Mouse (Mus musculus) frontal cortex, postnatal 14 days (tissue): ENCODE results near the gene Sh2b1.
"Not testable (repeated sequence)": the region's sequence is repeated elsewhere in the genome, so short reads cannot be mapped to it uniquely, and the experiment has no call there.

ENCODE experiments used
- DNase-seq, 2 experiments: peaks; one replicate each; pipeline ENCODE4 v3.0.0; 2022; ENCODE audit warnings: low spot score in 2 of 2

Sh2b1 gene

DNA sequence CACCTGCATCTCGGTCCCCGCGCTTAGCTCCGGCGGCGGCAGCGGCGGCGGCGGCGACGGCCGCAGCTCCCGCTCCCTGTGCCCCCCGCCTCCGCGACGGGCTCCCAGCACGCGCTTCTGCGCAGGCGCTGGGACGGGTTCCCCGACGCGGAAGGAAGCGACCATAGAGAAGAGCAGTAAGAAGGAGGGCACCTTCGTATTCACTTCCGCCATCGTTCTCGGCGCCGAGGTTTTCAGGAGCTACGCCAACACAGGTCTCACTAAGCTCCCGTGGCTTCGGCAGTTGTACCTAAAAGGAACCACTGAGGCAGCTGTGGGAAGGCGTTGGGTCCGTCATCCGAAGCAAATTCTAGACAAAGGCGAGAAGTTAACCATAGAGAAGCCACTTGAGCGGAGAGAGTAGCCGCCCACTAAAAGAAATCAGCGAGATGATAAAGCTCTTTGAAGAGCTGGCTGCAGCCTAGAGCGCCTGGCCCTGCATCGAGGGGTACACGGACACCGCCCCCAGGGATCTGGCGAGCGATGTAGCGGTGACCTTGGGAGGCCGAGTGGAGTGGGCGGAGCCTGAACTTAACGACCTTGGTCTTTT lies at the start of gene Sh2b1:
TSS of gene Sh2b1 (minus strand) at position 432 of the 589 bp plus-strand sequence.
- peak; percentile 78 to 86 for DNase-seq

DNA sequence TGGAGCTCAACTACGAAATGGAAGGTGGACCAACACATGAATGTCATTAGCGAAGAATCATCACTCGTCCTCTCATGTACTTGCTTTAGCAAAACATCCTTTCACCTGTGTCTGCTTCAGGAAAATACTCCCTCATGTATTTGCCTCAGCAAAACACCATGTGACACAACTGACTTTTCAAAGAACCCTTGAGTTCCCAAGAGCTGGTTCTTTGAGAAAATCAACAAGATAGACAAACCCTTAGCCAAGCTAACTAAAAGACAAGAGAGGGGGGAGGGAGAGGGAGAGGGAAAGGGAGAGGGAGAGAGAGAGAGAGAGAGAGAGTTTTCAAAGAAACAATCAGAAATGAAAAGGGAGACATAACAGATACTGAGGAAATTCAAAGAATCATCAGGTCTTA lies 48.1 kb upstream of the Sh2b1 start:
- DNase-seq = no peak

DNA sequence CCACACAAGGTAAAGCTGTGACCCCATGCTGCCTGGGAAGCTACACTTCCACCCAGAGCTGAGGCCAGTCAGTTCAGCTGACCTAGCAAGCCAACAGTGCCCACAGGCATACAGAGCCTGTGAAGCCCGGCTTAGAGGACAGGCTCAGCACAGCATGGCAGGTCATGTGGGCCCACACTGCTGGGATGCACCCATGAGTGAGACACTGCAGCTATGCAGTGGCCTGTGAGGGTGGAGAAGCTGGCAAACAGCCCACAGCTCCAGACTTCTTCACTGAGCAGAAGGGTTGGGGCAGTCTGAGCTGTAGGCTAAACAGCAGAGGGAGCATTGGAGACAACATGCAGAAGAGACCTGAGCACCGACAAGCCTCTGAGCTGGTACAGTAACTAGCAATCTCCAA lies 44.3 kb upstream of the Sh2b1 start:
- no peak for DNase-seq

DNA sequence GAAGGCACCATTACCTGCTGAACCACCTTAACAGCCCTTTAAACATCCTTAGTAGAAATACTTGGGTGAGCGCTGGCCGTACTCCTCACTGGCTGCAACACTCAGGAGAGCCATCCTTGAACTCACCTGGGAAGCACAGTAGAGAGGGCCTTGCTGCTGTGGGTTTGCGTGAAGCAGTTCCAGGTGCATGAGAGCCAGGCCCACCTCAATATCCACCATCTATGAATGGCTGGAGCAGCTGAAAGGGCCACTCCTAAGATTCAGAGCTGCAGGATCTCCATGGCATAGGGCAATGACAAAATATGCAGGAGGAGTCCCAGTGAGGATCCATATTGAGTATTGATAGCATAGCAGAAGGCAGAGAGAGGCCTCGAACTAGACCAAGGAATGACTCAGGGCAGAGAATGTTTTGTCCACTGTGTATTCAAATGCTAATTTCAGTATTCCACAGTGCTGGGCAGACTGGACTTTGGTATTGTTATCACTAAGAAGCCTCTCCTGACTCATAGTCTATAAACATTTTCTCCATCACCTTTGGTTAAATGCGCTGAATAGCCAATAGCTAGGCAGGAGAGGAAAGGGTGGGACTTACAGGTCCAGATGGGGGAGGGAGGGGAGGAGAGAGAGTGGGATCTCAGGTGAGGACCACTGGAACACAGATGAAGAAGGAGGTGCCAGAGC lies 43.2 kb upstream of the Sh2b1 start:
- DNase-seq = no peak

DNA sequence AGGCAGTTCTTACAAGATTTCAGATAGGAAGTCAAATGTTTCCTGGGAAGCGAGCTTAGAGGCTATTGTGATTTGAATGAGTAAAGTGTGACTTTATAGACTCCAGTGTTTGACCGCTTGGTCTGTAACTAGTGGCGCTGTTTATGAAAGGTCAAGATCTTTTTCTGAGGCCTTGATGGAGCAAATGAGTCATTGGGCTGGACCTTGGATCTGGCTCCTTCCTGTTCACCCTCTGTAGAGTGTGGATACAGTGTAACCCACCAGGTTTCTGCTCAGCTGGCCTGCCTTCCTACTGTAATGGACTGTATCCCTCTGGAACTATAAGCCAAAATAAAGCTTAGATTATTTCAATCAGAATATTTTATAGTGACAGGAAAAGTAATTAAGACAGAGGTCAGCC lies 36.1 kb upstream of the Sh2b1 start:
- no peak for DNase-seq

DNA sequence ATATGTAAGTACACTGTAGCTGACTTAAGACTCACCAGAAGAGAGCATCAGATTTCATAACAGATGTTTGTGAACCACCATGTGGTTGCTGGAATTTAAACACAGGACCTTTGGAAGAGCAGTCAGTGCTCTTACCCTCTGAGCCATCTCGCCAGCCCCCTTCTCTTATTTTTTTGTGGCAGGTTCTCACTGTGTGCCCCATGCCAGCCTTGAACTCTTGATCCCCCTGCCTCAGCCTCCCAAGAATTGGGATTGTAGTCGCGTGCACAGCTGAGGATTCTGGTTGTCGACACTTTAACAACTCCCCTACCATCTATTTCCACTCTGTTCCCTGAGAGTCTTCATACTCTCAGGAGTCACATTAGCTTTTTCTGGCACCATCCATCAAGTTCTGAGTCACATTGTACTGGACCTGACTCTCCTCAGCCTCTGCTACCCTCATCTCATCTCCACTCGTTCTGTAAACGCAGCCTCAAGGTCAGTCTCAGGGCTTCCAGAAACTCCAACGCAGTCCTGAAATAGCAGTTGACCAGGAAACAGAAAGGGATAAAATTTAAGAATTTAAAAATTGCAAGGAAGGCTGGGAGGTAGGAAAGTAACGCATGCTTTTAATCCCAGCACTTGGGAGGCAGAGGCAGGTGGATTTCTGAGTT lies 32.0 kb upstream of the Sh2b1 start:
- no peak for DNase-seq

DNA sequence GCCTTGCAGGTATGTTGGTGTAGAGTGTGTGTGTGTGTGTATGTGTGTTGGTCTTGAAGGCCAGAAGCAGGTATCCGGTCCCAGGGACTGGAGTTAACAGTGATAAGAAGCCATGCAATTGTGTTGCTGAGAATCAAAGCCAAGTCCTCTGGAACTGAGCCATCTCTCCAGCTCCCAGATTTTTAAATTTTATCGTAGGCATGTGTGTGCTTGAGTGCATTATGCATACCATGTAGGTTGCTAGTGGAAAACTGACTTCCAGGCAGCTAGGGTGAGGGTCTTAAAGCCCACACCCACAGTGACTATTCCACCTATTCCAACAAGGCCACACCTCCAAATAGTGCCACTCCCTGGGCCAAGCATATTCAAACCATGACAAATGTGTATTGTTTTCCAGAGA lies 29.7 kb upstream of the Sh2b1 start:
- no peak for DNase-seq

DNA sequence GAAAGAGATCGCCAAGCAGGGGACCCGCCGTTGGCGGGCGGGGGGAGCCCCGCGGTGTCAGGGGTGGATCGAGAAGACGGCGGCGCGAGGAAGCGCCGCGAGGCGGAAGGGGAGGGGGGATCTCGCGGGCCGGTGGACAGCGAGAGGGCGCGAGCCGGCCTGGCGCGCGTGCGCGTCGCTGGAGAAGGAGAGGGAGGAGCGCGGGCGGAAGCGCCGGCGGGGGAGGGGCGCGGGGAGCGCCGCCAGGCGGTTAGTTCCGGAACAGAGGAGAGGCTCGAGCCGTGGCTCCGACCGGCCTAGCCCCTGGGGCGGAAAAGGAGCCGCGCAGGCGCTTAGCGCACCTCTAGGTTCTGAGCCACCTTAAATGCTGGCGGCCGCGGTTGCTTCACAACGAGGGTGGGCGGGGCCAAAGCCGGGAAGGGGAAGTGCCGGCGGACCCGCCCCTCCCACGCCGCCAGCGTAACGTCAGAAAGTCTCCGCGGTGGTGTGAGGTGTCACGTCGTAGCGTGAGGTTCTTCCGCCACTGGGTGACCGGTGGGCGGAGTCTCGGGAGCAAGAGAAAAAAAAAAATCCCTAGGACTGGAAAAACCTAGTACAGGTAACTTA lies 28.2 kb upstream of the Sh2b1 start, which contains the start of gene Atxn2l:
TSS of gene Atxn2l (minus strand) at position 165 of the 606 bp plus-strand sequence.
- DNase-seq = peak; percentile 98

DNA sequence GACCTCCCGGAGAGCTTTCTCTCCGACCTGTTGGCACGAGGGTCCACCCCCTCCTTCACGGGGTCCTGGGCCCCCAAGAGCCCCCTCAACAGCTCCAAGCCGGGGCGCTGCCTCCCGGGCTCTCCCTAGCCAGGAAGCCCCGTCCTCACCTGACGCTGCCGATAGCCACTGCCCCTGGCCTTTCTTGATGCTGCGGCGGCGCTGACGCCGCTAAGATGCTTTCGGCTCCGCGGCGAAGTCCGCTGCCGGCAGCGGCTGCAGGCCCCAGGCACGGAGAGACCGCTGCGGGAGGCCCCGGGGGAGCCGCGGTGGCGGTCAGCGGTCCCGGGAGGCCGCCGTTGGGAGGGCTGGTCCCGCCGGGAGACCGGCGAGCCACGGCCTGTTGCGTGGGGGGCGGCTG lies 27.5 kb upstream of the Sh2b1 start:
- no peak for DNase-seq

DNA sequence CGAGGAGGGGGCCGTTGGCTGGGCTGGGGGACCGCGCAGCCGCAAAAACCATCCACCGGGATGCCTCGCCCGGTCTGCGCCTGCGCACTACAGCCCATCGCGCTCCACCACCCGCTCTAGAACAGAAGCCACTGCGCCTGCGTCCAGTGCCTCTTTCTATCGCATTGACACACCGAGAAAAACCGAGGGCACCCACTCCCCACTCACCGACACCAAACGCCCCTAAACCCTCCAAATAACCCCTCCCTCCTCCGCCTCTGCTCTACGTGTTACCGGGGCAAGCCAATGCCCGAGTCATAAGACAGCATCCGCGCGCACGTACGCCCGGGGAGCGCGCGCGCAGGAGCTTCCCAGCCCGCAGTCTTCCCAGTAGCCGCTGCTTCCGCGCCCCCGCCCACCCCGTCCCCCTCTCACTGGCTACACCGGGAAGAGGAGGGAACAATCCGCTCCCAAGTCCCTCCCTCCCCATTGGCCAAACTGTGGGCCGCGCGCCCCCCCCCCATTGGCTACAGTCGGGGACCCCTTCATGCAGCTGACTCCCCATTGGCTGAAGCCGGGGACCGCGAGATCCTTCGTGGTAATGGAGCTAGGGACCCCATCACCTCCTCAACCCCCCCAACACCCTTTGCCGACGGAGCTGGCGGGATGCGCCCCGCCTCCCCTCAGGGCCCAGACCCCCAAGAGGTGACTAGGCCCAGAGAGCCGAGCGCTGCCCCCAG lies 27.0 kb upstream of the Sh2b1 start:
- DNase-seq = peak; percentile 90 to 93

DNA sequence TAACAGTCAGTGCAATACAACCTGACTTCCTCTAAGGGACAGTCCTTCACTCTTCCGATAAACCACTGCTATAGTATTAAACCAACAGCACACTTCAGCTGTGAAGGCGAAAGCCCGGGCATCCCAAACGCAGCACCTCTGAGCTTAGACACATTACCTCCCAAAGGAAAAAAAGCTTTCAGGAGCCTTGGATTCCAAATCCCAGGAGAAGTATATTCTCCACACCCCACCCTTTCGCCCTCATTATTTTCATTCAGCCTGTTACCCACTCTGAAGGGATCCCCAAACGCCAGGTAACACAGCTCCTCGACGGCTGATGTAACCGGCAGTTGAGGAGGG lies 26.4 kb upstream of the Sh2b1 start:
- DNase-seq = no peak

DNA sequence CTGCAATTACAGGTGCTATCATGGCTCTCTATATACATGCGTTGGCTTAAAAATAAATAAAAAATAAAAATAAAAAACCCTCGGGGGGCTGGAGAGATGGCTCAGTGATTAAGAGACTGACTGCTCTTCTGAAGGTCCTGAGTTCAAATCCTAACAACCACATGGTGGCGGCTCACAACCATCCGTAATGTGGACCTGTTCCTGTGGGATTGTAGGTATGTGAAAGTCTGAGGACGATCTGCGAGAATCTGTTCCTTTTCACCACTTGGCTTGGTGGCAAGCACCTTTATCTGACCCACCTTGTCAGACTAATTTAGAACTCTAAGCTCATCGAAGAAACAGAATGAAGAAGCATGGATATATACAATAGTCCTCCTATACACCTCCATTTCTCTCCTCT lies 24.2 kb upstream of the Sh2b1 start:
- no peak for DNase-seq

DNA sequence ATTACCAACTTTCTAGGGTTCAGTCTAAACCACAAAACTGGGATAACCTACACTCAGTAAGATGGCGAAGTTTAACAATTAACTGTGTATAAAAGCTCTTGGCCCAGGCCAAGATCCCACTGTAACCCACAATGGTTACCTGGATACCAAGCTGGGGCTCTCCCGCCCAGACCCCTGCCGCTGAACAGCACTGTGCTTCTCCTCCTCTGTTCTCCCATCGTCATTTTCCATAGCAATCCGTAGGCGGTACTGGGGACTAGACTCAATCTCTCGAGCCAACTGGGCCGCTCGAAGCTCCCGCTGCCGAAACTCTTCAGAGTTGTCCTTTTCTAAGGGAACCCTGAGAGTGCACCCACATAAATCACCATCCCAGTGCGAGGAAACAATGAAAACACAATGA lies 22.7 kb upstream of the Sh2b1 start:
- no peak for DNase-seq

DNA sequence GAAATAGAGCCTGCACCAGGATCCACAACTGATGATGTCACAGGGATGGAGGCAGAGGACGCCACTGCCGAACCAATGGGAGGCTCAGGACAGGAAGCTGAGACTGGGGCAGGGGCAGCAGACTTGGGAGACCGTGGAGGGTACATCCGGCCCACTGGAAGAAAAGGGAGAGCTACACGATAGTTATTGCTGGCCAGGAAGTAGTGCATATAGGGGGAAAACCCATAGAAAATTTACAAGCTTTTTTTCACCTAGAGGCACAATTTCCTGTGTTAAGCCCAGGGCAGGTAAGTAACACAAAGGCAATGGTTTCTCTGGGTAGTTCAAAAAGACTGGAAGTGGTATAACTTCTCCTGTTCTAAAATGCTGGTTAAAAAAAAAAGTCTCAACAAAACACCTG lies 21.3 kb upstream of the Sh2b1 start:
- DNase-seq = no peak

DNA sequence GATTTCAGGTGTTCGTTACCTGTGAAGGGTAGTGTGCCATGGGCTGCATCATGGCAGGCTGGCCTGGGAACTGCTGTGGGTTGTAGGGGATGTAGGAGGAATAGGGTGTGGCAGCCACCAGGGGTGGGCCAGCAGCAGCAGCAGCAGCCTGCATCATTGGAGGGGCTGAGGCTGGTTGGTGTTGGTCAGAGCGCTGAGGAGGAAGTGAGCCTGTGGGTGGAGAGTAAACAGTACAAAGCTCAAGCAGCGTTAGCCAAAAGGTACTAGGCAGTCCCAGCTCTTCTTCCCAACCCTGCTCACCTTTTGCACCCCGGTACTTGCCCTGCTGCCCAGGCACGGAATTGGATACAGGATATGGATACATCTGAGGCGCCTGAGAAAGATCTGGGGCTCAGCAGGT lies 18.9 kb upstream of the Sh2b1 start:
- DNase-seq = no peak

DNA sequence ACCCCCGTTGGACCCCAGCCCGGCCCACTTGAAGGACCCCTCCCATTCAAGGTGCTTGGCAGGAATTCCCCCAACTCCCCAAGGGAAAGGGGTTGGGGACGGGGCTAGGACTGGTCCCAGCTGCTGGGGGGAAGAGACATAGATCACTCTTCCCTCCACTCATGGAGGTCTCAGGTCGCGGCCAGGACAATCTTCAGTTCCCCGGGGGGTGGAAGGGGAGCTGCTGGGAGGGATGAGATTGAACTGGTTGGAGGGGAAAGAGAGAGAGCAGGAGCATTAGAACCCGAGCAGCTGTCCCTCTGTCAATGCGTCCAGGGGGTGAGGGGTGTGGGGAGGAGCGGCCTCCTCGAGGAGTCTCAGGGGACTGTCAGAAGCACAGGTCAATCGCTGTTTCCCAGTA lies 16.7 kb upstream of the Sh2b1 start:
- no peak for DNase-seq

DNA sequence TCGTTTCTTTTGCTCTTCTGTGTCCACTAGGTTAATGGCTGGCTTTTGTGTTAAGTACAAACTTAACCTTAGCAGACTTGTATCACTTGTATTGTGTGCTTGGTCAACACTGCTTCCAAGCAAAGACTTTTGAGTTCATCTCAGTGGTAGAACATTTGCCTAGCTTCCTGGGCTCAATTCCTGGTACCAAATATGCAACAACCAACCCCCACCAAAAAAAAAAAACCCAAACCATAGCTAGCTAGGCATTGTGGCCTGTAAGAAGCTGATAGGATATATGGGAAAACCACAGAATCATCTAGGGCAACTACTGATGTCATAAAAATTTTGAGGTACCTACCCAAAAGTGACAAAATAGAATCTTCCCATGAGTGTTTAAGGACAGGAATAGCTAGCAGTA lies 15.8 kb upstream of the Sh2b1 start:
- no peak for DNase-seq

DNA sequence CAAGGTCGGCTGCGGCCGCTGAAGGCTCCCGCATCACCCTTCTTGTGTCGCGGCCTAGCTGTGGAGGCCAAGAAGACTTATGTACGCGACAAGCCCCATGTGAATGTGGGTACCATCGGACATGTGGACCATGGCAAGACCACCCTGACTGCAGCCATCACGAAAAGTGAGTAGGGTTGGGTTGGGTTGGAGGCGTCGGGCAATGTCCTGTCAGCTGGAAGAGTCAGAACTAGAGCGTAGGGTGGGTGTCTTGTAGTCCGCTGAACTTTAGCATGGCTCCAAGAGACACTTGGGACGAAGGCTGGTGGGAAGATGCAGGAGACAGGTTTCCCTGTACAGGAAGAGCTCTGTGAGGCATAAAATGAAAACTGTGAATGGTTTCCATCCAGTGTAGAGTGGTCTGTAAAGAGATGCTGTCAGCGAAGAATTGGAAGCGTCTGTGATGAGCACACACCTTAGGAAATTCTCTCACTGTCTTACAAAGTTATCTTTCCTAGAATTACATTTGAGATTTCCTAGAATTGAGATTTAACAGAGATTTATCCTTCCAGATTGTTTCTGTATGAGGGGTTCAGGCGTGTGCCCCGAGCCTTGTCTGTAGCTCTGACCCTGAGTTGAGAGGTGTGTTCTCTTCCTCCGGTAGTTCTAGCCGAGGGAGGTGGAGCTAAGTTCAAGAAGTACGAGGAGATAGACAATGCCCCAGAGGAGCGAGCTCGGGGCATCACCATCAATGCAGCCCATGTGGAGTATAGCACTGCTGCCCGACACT lies 12.6 kb upstream of the Sh2b1 start:
- not testable (repeated sequence) for DNase-seq

DNA sequence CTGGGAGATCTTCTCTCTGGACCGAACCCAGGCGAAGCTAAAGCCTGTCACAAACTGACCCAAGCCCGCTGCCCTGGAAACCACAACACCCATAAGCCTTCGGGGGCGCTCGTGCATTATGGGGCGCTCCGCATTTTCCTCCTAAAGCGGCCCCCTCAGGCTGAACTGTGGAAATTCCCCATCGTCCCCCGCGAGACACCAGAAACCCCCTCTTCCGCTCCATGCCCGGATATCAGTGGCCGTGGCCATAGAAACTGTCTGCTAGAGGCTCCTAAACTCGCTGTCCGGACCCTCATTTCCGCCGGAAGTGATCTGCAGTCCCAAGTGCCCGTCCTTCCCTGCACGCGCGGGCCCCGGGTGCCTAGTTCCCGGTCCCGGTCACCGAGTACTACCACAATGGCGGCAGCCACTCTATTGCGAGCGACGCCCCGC lies 11.8 kb upstream of the Sh2b1 start, which contains the start of gene Tufm:
TSS of gene Tufm (plus strand) at position 310 of the 432 bp plus-strand sequence.
- DNase-seq = peak; percentile 95 to 96

DNA sequence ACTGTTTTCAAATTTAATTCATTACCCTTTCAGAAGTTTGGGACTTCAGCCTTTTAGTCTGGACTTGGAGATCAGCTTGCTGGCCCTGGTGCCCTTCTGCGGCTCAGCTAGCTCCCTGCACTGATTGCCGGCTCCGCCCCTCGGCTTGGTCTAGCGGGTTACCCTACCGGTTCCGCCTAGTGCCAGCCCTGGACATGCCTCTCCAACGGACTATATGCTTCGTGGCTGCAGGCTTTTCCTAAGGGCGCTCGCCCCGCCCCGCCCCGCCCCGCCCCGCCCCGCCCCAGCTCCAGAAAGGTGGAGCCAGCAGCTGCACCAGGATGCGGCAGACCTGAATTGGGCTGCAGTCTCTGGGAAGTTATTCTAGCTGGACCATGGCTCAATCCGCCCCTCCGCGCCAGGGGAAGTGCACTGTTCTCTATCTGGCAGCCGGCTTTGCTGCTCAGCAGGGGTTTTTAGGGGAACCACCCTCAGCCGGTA lies 7.2 kb upstream of the Sh2b1 start:
- peak; percentile 40 to 42 for DNase-seq

DNA sequence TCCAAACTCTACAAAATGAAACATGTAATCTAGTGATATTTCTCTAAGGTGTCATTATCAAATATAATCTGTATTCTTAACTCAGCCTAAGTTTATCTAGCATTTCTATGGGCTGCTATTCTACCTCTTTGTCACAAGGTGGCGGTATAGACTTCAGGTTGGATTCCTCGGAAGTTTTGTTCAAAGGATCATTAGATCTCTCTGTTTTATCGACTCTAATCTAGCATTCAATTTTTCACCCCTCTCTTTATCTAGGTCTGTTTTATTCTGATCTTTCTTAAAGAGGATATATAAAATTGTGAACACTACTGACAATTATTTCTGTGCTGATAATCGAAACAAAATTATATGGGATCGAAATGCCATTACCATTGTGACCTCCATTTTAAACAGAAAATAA lies 6.5 kb upstream of the Sh2b1 start:
- DNase-seq = no peak
